Mouse (Mus musculus): Measurements from ENCODE around the gene Gm9745. TPM values are rescaled to one million over a fixed set of nuclear protein-coding genes. Genes with fewer than 3 reads are reported as not detected.
A peak's percentile ranks its signal among the peaks of the same experiment; 100 is the strongest.
"Not testable (repeated sequence)": the region's sequence is repeated elsewhere in the genome, so short reads cannot be mapped to it uniquely, and the experiment has no call there.

Gene Gm9745
- 0.46 TPM in 1 of 2 replicates, not detected in the other for polyA plus RNA-seq (2015; fragmentation: Nextera tagmentation; extraction: Ambion mirVana)

- not testable (repeated sequence) for DNase-seq (ENCODE audit: low spot score)
Measured at GRCm38 (mm10) chr13:8948131-8948530, at the start of gene Gm9745. Gene Gm9745 (minus strand): TSS chr13:8948231.

GRCm38 (mm10) chr13:8997221-8997620 is 49.2 kb upstream of the Gm9745 start:
- DNase-seq (ENCODE audit: low spot score), result not testable (repeated sequence)

GRCm38 (mm10) chr13:8995990-8996786 is 48.2 kb upstream of the Gm9745 start, which contains the start of gene Gtpbp4:
Gene Gtpbp4 (minus strand): TSS chr13:8996083.
- peak; percentile 97 for DNase-seq (ENCODE audit: low spot score)

- peak; percentile 26 for DNase-seq (ENCODE audit: low spot score)
Measured at GRCm38 (mm10) chr13:8995159-8995989, 47.3 kb upstream of the Gm9745 start.

DNA sequence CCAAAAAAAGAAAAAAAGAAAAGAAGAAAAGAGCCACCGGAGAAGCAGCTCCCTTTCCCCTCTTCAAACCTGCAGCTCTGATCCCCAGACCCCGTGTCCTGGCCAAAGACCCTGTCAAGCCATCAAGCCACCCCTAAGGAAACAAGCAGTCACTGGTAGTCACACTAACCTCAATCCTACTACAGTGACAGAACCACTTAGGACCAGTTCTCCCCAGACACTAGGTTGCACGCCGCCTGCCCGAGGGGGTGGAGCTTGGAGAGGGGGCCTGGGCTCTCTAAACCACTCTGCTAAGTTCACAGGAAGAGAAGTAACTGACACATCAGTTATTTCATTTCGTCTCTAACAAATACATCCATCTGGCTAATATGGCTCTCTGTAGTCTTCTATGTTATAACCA is 44.2 kb upstream of the Gm9745 start:
- no peak for DNase-seq (ENCODE audit: low spot score)

DNA sequence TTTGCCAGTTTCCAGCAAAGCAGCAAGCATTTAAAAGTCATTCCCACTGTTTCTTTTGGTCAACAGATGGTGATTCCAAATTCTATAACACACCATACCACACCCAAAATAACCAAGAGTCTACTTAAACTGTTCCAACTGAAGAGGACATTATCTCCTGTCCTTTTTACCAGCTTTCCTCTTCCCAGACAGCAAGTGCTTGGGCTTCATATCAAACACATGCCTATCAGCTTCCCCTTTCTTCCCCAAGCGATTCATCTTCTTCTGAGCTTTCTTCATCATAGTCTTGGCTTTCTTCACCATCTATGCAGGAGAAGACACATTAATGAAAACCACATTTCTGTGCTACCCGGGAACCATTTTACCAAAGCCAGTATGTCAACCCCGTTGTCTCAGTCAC is 24.9 kb upstream of the Gm9745 start:
- DNase-seq (ENCODE audit: low spot score), result no peak

DNA sequence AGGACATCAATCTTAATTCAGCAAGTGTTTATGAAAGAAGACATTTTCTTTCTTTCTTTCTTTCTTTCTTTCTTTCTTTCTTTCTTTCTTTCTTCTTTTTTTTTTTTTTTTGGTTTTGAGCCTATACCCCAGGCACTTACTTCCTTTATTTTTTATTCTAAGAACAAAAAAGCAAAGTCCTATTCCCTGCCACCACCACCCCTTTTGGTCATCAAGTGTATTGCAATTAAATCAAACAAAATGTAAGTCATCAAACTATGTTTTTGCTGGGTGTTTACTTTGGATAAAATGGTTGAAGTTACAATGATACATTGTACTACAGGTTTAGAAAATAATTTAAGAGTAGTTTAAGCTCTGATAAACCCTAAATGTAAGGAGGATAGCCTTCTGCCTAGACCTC is 24.3 kb upstream of the Gm9745 start:
- DNase-seq (ENCODE audit: low spot score), result no peak

DNA sequence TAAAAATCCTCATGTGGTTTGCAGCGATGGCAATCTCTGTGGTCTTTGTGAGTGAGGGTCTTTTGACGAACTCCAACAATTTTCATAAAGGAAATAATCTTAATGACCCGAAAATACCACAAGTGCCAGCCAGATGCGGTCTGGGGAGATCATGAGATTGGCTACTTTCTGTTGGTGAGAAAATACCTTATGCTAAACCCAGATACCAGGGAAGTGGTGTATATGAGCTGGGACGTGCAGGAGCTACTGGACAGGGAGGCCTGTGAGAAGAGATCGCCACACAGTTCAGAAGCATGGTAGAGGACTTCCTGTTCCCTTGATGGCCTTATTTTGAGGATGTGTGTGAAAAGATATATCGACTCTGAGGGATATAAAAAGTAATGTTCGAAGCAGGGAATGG is 19.7 kb upstream of the Gm9745 start:
- no peak for DNase-seq (ENCODE audit: low spot score)

- no peak for DNase-seq (ENCODE audit: low spot score)
Measured at GRCm38 (mm10) chr13:8965224-8965623, 17.2 kb upstream of the Gm9745 start.

GRCm38 (mm10) chr13:8962266-8962665 is 14.2 kb upstream of the Gm9745 start:
- not testable (repeated sequence) for DNase-seq (ENCODE audit: low spot score)

DNA sequence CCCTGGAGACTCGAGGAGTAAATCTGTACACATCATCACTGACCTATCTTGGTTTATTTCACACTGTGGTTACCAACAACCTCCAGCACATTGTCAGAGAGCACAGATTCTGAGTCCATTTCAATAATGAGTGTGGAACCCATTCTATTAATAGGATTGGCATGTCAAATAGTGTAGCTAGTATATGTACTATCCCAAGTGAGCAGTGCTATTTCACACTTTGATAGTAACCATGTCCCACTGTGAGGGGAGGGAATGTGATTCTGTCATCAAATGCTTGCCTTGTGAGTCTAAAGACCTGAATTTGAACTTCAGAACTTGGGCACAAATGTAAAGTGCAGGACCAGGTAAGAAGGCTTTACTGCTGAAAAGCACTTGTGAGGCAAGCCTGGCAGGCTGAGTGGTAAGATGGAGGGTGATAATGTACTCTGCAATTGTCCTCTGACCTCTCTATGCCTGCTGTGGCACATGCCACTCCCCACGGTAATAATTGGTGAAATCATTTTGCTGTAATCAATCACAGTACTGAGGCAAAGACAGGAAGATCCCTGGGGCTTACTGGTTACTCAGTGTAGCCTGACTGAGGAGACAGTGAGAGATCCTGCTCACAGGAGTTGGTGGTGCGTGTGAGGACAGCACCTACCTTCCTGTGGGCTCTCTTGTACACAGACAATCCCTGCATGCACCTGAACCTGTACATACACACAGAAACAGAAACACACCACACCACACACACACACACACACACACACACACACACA is 13.3 kb upstream of the Gm9745 start:
- not testable (repeated sequence) for DNase-seq (ENCODE audit: low spot score)

- DNase-seq (ENCODE audit: low spot score), result not testable (repeated sequence)
Measured at GRCm38 (mm10) chr13:8959554-8959953, 11.5 kb upstream of the Gm9745 start.

DNA sequence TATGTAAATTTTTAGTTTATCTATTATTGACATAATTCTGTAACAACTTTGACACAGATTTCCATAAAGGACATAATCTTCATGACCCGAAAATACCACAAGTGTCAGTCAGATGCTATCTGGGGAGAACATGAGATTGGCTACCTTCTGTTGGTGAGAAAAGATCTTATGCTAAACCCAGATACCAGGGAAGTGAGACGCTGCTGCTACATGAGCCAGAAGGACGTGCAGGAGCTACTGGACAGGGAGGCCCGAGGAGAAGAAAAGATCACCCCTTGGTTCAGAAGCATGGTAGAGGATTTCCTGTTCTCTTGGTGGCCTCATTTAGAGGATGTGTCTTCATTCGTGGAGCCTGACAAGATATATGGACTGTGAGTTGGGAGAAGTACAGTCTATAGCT is 11.0 kb upstream of the Gm9745 start:
- DNase-seq (ENCODE audit: low spot score), result not testable (repeated sequence)

DNA sequence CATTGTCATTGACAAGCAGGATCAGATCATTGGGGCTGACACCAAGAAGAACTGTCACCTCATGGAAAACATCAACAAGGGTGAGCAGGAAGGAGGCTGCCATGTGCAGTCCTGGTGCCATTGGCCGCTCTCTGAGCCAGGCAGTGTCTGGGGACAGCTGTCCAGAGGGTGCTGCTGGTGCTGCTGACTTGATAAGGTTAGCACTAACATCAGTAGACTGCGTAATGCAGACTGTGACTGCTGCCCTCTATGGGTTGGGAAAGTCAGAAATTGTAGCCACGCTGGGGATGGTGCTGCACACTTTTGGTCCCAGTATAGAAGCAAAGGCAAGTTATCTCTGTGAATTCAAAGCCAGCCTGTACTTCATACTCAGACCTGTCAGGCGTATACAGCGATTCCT is 8.8 kb upstream of the Gm9745 start:
- DNase-seq (ENCODE audit: low spot score), result not testable (repeated sequence)

DNA sequence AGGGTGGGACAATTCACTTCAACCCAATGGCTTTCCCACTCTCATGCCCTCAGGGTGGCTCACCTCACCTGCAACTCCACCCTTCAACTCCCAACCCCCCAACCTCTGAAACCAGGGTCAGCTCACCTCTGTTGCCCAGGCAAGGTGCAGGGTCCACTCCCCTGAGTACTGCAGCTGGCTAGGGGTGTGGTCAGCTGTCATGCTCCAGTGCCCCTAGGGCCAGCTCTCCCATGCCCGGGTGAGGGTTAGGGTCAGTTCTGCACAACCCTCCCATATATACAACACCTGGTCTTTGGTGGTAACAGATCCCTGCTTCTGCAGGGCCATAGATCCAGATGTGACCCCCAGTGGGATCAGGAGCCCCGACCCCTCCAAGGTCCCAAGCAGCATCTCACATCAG is 7.1 kb upstream of the Gm9745 start:
- DNase-seq (ENCODE audit: low spot score), result not testable (repeated sequence)

DNA sequence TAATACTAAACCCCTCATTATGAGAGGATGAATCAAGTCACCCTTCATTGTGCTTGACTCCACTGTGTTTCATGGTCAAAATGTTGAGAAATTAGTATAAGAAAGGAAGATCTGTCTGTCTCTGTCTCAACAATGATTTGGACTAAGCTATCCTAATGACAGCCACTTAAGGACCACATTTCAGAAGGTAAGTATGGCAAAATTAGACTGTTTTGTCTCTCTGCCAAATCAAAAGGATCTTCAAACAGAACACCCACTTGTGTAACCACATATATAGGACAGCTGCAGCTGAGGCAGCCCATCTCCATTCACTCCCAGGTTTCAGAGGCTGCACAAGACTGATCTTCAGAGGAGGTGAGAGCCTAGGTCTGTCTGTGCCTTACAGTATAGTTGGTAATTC is 4.5 kb upstream of the Gm9745 start, which contains the start of gene Idi2:
Gene Idi2, plus strand, starts transcription at position 301 of the 400 bp plus-strand sequence.
- not testable (repeated sequence) for DNase-seq (ENCODE audit: low spot score)

- not testable (repeated sequence) for DNase-seq (ENCODE audit: low spot score)
Measured at GRCm38 (mm10) chr13:8943828-8944227, 4.2 kb downstream of the Gm9745 start.

- DNase-seq (ENCODE audit: low spot score), result not testable (repeated sequence)
Measured at GRCm38 (mm10) chr13:8941701-8942100, 6.3 kb downstream of the Gm9745 start.

GRCm38 (mm10) chr13:8941110-8941509 is 6.9 kb downstream of the Gm9745 start:
- not testable (repeated sequence) for DNase-seq (ENCODE audit: low spot score)

DNA sequence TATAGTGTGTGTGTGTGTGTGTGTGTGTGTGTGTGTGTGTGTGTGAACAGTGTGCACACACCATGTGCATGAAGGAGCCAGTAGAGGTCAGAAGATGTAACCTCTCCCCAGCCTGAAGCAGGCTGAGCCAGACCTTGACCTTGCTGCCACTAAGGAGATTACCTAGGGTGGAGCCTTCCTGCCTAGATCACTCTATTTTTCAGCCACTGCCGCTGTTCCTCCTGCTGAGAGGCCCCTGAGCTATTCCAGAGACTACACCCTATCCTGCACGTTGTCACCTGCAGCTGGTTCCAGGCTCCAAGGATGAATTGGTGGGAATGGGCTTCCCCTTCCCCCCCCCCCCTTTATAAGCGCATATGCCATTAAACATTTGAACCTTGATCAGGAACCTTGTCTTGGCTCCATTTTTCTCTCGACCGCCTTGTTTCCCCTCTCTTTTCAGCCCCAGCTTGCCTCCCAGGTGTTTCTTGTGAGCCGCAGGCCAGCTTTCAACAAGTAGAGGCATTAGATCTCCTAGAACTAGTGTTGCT is 10.4 kb downstream of the Gm9745 start:
- DNase-seq (ENCODE audit: low spot score), result not testable (repeated sequence)

- DNase-seq (ENCODE audit: low spot score), result no peak
Measured at GRCm38 (mm10) chr13:8933499-8933898, 14.5 kb downstream of the Gm9745 start.
